Mouse (Mus musculus): ENCODE data around the gene Hspg2.
"Not testable (repeated sequence)": the region's sequence is repeated elsewhere in the genome, so short reads cannot be mapped to it uniquely, and the experiment has no call there.

Hspg2 gene

DNA sequence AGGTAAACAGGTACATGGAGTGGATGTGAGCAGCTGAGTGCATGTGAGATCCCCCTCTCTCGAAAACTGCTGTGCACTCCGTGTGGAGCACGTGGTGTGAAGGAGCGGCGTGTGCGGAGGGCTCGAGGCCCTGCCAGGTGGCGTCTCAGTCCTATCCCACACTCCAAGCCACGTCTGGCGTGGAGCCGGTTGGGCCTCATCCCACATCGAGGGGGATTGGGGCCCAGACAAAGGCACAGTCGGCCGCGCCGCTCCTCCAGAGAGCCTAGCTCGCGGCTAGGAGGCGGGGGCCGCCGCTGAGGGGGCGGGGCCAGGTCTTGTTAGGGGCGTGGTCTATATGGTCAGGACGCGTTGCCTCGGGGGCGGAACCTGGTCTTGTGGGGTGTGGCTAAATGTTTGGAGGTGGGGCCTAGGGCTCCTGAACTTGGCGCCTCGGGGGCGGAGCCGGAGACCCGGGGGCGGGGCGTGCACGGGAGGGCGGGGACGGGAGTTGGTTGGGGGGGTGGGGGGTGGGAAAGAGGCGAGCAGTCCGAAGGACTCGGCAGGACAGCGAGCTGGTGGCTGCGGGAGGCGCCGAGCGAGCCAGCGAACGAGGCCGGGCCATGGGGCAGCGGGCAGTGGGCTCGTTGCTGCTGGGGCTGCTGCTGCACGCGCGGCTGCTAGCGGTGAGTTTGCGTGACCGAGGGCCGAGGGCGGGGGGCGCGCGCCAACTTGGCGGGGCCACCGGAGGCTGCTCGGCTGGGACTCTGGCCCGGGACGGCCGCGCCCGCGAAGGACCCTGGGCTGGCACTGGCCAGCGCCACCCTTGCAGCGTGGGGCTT lies at the start of gene Hspg2:
Hspg2 (plus strand) TSS at position 510 of the 821 bp plus-strand sequence.
- peak; percentile 91 for DNase-seq

DNA sequence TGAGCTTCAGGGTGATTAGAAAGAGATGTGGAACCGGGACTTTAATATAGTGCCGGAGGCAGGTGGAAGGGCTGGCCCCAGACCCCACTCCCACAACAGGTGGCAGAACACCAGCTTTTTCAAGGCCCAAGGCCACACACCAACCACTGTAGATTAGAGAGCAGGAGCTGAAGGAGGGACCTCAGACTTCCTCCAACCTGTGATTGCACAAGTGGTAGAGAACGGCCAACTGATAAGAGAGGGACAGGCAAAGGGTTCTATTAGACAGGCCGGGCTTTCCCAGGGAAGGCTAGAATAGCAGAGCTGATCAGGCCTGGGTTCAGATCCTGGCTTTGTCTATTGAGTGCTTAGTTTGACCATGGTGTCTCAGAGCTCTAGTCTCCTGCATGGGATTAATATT lies 38.1 kb upstream of the Hspg2 start, which contains the start of gene Cela3b:
Cela3b (minus strand) TSS at position 39 of the 400 bp plus-strand sequence.
- no peak for DNase-seq

DNA sequence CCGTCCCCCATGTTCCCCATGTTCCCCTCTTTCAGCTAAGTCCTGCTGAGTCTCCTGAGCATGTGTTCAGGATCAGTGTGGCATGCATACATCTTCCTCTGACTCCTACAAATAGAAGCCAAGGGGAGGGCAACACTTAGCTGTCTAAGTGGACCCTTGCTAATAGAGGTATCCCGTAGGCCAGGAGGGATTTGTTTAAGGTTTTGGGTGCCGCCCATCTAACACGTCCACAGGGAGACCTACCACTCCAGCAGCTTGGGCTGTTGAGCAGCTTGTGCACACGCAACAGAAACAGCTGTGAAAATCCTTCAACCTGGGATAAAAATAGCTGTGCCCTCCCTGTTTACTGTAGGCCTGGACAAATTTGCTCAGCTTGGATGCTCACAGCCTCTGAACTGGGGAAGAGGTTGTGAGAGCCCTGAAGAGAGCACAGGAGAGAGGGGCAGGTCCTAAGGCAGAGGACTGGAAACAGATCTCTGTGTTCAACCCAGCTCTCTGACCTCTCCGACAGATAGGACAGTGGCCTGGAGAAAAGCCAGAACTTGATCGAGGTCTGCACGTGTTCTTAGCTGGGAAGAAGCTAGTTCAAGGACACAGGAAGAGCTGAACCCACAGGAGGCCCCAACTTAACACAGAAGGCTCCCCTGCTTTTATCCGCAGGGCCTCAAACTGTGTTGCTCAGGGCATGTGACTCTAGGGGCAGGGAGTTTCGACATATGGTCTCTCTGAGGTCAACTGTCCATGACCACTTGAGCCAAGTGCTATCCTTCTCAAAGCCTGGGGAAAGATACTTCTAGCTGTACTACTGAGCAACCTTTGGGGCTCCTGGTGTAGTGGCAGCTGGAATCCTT lies 35.6 kb upstream of the Hspg2 start:
- DNase-seq = not testable (repeated sequence)

DNA sequence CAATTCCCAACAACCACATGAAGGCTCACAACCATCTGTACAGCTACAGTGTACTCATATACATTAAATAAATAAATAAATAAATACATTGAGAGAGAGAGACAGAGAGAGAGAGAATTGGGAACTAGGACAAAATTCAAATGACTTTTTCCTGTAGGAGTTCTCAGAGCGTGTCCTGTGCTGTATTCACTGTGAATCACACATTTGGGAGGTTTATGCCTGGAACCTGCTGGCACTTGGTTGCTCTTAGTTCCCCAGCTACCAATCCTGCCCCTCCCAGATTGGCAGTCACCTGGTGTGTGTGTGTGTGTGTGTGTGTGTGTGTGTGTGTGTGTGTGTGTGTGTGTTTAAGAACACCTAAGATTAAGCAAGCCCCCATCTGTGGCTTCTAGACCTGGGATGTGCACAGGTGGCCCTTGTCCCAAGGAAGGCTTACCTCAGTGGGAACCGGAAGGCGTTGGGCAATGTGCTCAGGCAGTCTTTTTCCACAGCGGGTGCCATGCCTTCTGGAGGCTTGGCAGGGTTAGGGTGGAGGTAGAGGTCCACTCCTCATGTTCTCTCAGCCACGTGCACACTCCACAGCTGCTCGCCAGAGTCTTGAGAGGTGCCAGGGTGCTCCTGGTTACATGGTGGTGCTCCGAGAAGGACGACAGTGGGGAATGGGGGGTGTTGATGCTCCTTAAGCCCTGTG lies 31.4 kb upstream of the Hspg2 start:
- no peak for DNase-seq

DNA sequence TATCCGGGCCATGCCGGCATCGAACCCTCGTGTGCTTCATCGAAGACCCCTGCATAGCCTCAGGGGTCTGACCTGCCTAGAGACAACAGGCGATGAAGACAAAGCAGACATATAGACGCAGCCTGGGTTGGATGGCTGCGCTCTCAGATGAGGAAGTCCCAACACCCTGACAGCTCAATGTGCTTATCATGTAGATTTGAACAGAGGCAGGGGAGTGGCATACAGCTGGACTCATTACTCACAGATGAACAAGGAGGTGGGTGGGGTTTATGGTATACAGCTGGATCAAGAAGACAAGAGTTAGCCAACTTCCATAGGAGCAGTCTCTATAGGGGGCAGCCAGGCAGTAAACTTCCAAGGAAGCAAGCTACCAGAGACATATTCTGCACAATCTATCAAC lies 29.7 kb upstream of the Hspg2 start:
- no peak for DNase-seq

DNA sequence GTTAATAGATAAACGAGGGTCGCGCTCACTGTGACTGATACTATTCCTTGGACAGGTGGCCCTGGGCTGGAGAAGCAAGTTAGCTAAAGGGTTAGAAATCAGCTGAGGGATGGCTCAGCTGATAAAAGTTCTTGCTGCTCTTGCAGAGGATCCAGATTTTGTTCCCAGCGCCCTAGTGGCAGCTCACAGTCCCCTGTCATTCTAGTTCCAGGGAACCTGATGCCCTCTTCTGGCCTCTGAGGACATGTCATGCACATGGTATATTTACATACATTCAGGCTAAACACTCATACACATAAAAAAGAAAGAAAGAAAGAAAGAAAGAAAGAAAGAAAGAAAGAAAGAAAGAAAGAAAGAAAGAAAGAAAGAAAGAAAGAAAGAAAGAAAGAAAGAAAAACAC lies 27.2 kb upstream of the Hspg2 start:
- DNase-seq = no peak

DNA sequence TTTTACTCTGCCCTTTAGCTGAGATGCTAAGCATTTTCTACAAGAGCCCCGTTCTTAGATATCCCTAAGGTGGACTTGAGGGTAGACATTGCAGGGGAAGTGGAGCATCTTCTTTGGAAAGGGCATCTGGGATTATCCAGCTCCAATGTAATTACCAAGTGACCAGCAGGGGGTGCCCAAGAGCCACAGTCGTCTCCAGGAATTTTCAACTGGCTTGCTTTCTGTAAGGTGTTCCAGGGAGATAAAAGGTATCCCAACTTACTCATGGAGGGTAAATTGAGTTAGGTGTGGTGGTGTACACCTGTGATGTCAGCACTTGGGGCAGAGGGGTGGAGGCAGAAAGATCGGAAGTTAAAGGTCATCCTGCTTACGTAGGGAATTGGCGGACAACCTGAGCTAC lies 24.9 kb upstream of the Hspg2 start:
- peak; percentile 30 for DNase-seq

DNA sequence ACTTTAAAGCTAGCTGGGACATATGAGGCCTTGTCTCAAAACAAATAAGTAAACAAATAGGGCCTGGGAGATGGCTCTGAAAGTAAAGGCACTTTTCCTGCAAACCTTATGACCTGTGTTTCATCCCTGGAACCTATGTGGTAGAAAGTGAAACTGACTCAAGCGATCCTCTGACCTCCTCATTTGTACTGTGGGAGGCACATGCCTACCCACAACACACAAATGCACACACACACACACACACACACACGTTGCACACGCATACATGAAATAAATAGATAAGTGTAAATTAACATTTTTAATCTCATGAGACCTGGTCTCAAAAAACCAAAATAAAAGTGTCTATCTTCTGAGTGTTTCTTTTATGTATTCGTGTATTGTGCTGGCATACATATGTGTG lies 22.7 kb upstream of the Hspg2 start:
- no peak for DNase-seq

DNA sequence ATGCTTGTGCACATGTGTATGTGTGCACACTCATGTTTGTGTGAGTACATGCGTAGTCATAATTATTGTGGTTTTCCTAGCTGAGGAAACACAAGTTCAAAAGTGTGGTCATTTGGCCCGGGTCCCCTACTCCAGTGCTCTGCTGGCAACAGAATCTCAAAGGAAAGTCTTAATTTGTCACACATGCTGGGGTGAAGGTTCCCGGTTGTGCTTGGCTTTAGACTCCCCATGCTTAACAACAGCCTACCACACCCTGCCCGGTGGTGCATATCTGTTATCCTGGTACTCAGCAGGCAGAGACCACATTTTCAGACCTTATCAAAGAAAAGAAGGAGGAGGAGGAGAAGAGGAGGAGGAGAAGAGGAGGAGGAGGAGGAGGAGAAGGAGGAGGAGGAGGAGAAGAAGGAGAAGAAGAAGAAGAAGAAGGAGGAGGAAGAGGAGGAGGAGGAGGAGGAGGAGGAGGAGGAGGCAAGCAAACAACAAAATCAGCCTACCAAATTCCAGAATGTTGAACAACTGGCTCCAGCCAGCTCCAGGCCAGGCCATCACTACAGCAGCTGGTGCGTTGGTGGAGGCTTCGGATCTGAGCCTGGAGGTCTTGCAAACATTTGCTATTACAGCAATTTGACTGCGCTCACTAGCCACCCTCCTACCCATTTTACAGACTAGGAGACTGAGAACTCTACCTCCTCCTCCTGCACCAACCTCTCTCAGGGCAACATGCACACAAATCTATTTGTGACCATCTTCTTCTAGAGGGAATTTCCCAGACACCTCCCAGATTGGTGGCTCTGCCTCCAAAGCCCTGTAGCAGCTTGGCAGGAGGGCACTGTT lies 21.0 kb upstream of the Hspg2 start:
- no peak for DNase-seq

DNA sequence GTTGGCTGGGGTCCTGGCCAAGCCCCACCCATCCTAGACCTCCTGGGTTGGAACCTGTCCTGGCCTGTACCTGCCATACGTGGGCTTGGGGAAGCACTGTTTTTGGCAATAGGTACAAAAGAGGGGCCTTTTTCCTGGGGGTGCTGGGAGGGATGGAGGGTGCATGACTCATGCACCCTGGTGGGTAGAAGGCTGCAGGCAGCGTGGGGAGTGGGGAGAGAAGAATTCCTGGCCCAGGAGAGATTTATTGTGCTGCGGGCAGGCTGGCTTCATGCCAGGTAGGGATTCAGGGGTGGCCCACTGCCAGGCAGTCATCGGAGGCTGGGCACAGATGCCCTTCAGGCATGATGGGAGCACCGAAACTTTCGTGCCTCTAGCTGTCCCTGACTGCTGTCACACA lies 20.4 kb upstream of the Hspg2 start:
- no peak for DNase-seq

DNA sequence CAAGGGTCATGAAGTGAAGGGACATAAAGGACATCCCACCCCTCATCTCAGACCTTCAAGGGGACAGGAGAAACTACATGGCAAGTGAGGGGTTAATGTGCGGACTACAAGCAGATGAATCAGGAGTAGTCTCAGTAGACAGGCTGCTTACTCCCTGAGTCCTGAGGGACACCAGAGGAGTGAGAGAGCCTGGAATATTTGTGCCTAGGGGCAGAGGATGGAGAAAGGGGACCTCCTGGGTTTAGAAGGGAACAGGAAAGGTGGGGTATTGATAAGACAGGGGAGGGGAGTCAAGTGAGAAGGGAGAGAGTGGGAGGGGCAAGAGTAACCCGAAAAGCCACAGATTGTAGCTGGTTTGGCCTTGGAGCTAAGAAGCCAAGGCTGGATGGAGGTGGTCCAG lies 19.9 kb upstream of the Hspg2 start:
- no peak for DNase-seq

DNA sequence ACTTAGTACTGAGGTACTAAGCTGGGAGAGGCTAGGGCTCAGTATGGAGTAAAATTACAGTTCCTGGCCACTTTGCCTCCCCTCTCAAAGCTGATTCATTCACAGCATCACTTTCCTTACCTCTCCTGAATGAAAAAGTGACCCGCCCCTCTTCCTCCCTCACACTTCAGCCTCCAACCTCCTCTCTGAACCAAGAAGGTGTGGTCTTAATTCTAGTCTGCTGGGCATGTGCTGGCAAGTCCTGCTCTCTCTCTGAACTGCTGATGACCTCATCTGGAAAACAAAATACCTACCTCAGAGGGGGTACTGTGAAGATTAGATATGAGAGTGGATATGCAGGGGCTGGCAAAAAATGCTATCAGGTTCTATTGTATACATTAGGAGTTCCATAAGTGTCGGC lies 19.4 kb upstream of the Hspg2 start:
- no peak for DNase-seq

DNA sequence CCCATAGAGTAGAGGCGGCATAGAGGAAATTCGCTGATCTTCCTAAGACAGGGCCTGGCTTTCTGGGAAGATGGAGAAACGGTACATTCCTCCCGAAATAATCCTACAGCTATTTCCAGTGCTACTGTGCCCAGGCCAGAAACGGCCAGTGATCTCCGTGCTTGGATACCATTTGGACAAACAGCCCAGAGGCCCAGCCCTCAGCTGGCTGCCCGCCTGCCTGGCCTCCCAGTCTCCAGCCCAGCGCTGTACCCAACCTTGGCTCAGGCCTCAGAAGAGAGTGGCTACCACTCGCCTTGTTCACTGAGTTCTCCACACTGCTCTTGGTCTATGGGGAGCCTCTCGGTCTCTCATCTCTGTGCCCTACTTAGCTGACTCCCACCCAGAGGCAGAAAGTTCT lies 18.9 kb upstream of the Hspg2 start:
- DNase-seq = no peak

DNA sequence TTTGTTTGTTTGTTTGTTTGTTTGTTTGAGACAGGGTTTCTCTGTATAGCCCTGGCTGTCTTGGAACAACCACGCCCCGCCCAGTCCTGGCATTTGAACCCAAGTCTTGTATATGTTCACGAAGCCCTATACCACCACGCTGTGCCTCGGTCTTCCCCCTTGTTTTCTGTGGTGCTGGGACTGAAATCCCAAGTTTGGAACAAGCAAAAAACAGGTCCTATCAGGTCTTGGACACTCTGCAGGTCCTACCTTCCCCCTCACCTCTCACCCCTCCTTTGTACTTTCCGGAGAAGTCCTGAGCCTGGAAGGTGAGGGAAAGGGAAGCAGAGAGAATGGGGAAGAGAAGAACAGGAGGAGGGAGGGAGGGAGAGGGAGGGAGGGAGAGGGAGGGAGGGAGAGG lies 16.4 kb upstream of the Hspg2 start:
- DNase-seq = no peak

DNA sequence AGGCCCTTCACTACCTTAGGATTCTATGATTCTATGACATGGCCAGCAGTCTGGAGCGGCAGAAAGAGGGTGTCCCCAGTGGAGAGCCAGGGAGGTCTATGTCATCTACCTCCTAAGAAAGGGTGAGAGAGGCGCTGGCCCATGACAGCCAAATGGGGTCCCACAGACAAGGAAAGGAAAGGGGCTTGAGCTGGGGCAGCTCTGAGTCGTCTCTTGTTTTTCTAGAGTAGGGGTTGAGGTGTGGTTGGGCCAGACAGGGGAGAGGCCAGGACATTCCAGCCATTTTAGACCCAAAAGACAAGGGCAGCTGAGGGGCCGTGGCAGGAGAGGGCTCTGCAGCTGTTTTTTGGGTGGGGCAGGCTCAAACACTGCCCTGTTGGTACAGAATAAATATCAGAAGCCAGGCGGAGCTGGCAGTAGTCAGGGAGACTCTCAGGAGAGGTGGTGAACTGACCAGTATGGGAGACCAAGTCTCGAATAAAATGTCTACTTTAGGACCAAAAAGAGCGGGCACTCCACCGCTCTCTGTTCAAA lies 15.3 kb upstream of the Hspg2 start, which contains the start of gene 1700013G24Rik:
1700013G24Rik (plus strand) TSS at position 51 of the 534 bp plus-strand sequence.
- DNase-seq = no peak

DNA sequence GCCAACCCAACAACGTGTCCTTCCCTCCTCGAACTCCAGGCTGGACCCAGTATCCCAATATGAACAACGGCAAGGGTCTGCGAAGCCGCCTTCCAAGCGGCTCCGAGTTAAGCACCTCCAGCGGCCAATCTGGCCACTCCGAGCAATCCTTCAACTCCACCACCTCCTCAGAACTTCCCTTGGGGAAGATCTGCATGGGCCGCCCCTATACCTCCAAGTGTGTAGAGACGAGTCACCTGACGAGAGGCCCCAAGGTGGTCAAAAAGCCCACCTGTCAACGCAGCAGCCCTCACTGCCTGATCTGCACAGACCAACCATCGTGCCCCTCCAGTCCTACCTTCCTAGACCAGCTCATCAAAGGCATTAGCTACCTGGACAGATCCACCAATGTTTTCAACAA lies 14.0 kb upstream of the Hspg2 start:
- DNase-seq = no peak

DNA sequence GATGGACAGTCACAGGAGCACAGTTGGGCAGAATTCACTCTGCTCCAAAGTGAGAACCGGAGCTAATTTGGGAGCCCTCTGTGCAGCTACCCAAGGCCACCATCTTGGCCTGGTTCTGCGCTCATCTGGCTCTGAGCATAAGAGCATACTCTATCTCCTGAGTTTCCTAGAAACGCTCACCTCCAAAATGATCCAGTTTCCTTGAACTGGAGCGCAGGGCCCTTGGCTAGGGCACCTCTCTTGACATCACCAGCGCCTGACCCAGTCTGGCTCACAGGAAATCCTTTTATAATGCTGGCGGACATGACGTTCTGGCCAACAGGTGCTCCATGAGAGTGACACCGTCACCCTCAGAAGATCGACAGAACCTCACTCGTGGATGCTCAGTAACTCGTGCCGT lies 12.0 kb upstream of the Hspg2 start:
- no peak for DNase-seq

DNA sequence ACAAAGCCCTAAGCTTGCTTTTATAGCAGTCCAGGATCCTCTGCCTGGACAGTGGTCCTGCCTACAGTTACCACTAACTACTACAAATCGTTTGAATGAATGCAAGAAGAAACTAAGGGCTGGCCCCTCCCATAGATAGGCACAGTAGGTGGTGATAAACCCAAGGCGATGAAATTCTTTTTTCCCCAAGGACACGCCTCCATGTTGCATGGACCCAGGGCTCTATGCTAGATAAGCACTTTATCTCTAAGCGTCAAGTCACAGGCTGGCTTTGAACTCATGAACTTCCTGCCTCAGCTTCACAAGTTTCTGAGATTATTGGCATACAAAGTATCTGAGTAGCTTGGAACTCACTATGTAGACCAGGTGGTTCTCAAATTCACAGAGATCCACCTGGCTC lies 11.3 kb upstream of the Hspg2 start:
- no peak for DNase-seq

DNA sequence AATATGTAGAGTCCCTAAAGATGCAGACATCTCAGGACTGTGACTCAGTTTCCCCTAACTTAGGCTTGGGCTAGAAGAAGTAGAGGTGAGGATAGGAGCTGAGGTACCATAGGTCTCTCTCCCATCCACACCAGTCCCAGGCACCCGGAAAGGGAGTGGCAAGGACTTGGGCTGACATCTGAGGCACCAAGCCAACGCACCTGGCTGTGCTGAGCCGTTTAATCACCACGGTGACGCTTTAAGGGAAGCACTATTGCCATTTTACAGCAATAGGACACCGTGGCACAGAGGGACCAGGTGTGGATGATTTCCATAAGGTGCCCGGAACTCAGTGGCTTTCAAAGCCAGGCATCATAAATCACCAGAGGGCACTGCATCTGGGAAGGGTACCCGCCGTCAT lies 10.3 kb upstream of the Hspg2 start:
- no peak for DNase-seq

DNA sequence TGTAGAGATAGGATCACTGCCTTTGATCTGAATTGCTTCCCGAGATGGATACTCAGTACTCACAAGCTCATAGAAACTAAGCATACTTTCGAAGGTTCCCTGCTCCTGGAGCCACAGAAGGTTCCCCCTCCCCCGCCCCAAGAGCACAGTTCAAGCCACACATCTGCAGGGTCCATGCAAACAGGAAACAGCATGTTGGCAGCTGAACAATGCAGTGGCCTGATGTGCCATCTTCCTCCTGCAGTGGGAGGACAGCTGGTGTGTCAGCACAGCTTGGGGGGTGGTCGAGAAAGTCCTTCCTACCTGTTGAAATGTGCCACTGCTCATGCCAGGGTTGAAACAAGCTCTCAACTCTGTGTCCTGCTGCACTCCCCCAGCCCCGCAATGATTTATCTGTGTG lies 9.7 kb upstream of the Hspg2 start:
- DNase-seq = no peak

DNA sequence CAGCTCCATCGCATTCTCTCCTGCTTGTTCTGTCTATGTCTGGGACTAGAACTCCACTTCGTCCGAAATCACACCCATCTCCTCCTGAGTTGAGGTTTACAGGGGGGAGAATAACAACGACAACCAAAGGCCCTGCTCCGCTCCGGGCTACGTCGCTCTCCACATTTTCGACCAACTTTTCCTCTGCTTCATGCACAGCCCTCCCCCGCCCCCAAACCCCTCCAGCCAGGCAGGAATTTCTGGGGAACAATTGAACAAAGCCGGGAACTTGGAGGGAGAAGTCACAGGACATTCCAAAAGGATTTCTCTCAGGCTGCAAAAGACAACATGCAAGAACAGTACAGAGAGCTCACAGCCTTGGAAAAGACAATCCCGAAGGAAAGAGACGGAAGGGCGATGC lies 7.9 kb upstream of the Hspg2 start:
- no peak for DNase-seq

DNA sequence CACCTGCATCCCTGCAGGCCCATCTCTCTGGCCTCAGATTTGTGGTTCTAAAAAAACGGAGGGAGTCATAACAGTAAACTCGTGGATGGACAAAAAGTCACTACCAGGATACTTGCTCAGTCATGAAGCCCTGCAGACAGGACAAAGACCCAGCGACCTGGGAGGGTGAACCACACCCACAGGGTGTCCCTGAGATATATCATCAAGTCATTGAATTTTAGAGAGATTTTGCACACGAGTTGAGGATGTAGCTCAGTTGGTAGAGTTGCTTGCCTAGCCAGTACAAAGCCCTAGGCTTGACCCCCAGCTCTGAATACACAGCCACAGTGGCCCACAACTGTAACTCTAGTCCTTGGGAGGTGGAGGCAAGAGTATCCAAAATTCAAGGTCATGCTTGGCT lies 7.4 kb upstream of the Hspg2 start:
- DNase-seq = no peak

Measured in kidney, adult 11 months (tissue).